Mouse (Mus musculus): Measurements from ENCODE around the gene Ylpm1. TPM values are rescaled to one million over a fixed set of nuclear protein-coding genes. Genes with fewer than 3 reads are reported as not detected.

Ylpm1 gene
- polyA plus RNA-seq, 1 experiment from 2014 or later: 9.2 TPM

DNA sequence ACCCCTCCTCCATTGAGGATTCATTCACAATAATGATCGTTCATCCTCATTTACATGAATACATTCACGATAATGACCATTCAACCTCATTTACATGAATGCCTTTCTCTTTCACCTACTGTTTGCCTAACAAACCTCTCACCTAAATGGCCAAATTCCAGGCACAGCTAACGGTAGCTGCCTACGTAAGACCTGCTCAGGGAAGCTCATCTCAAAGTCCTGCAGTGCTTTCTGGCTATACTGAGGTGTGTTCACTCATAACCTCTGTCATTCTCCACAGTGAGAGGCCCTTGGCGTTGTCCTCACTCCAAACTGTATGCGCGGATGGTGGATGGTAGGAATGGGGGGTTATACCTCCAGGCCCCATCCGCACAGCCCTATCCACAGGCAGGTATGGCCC lies 108.7 kb downstream of the Ylpm1 start:
- ATAC-seq (ENCODE audit: low FRiP score, low TSS enrichment) (no peak), DNase-seq (ENCODE audit: low spot score) (no peak)
- no peaks in the 10 kb centered on the region for H3K4me1 ChIP-seq (replicated peaks; ENCODE audit: control insufficient read depth, insufficient read depth)
- H3K27ac ChIP-seq (replicated peaks): no peak overlapping the region
- H3K4me3 ChIP-seq (ENCODE audit: low read depth, low read length): no peak overlapping the region
- H3K4me2 ChIP-seq (replicated peaks; ENCODE audit: low read depth): no peak overlapping the region
- TF ChIP-seq CTCF (IDR thresholded peaks at IDR 0.05; ENCODE audit: low read depth) (no peak), EP300 (optimal IDR thresholded peaks at IDR 0.05) (no peak)
- no peak overlapping the region for H3K9ac ChIP-seq (ENCODE audit: low read length)
- 88% methylated on average over 8 of the region's 8 CpGs for WGBS
- no peaks in the 10 kb centered on the region for H3K27me3 ChIP-seq (ENCODE audit: control insufficient read depth, insufficient read depth, low read length)
- no peaks in the 10 kb centered on the region for H3K36me3 ChIP-seq (ENCODE audit: control insufficient read depth, insufficient read depth, low read length)
- H3K9me3 ChIP-seq (ENCODE audit: control insufficient read depth, low read length): no peaks in the 10 kb centered on the region

DNA sequence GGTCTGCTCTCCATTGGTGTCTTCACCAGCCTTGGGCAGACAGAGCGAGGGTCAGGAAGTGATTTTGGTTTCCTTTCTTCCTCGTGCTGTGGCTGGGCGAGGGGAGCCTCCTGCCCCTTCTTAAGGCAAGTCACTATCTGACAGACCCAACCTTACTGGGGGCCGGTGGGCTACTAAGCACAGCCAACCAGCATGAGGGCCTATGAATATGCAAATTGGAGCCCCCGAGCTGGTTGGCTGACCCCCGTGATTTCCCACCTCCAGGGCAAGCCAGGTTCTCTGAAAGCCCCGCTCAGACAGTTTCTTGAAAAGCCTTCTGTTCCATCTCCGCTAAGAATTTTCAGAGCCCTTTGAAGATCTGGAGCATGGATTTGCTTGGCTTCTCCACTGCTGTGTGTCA lies 110.2 kb downstream of the Ylpm1 start:
- H3K4me2 ChIP-seq (replicated peaks; ENCODE audit: low read depth): no peak overlapping the region
- H3K9ac ChIP-seq (ENCODE audit: low read length): no peak overlapping the region
- no peaks in the 10 kb centered on the region for H3K4me1 ChIP-seq (replicated peaks; ENCODE audit: control insufficient read depth, insufficient read depth)
- H3K27me3 ChIP-seq (ENCODE audit: control insufficient read depth, insufficient read depth, low read length): no peaks in the 10 kb centered on the region
- H3K36me3 ChIP-seq (ENCODE audit: control insufficient read depth, insufficient read depth, low read length): no peaks in the 10 kb centered on the region
- DNase-seq (ENCODE audit: low spot score): no peak
- no peak for ATAC-seq (ENCODE audit: low FRiP score, low TSS enrichment)
- H3K4me3 ChIP-seq (ENCODE audit: low read depth, low read length): no peak overlapping the region
- TF ChIP-seq CTCF (IDR thresholded peaks at IDR 0.05; ENCODE audit: low read depth) (no peak), EP300 (optimal IDR thresholded peaks at IDR 0.05) (no peak)
- H3K9me3 ChIP-seq (ENCODE audit: control insufficient read depth, low read length): no peaks in the 10 kb centered on the region
- no peak overlapping the region for H3K27ac ChIP-seq (replicated peaks)
- 13% methylated on average over 8 of the region's 8 CpGs for WGBS

DNA sequence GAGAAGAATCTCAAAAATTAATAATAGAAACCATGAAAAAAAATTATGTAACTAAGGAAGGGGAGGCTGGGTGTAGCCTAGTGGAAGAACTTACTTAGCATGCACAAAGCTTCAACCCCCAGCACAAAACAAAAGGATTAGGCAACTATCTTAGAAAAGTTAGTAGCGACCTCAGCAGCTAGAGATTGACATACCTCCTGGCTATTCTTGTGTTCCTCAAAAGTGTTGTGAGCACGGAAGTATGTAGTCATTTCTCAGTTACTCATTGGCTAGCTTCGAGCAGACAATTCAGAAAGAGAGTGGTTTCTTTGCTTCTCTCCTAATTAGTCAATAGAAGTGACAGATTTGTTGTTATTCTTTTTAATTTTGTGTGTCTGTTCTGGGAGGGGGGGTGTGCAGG lies 112.5 kb downstream of the Ylpm1 start:
- DNase-seq (ENCODE audit: low spot score): no peak

DNA sequence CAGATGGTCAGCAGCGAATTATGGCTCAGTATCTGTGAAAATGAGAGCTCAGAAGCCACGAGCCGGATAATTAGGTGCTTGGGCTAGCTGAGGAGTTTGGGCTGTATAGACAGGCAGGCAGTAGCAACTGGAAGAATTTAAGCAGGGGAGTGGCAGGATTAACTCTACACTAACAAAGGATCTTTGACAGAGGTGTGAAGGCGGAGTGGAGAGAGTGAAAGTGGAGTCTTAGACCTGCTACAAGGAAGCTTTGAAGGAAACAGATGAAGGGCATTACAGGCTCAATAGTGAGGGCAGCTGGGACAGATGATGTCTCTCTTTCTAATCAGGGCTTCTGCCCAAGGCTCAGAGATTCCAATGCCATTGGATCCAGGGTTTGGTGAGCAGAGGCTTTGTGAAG lies 113.3 kb downstream of the Ylpm1 start:
- H3K9me3 ChIP-seq (ENCODE audit: control insufficient read depth, low read length): no peaks in the 10 kb centered on the region
- H3K36me3 ChIP-seq (ENCODE audit: control insufficient read depth, insufficient read depth, low read length): no peaks in the 10 kb centered on the region
- H3K4me2 ChIP-seq (replicated peaks; ENCODE audit: low read depth): no peak overlapping the region
- H3K27ac ChIP-seq (replicated peaks): no peak overlapping the region
- no peaks in the 10 kb centered on the region for H3K27me3 ChIP-seq (ENCODE audit: control insufficient read depth, insufficient read depth, low read length)
- DNase-seq (ENCODE audit: low spot score) (no peak), ATAC-seq (ENCODE audit: low FRiP score, low TSS enrichment) (no peak)
- WGBS: 43% methylated on average over 4 of the region's 4 CpGs
- no peak overlapping the region for H3K4me3 ChIP-seq (ENCODE audit: low read depth, low read length)
- no peak overlapping the region for H3K9ac ChIP-seq (ENCODE audit: low read length)
- H3K4me1 ChIP-seq (replicated peaks; ENCODE audit: control insufficient read depth, insufficient read depth): peaks cover 6% of the 10 kb centered on the region
- no peak for TF ChIP-seq EP300 (optimal IDR thresholded peaks at IDR 0.05)
- TF ChIP-seq CTCF (IDR thresholded peaks at IDR 0.05; ENCODE audit: low read depth): no peak

More for the DNA sequence above, 112.5 kb downstream of the Ylpm1 start:
- H3K36me3 ChIP-seq (ENCODE audit: control insufficient read depth, insufficient read depth, low read length): no peaks in the 10 kb centered on the region
- 74% methylated on average over 3 of the region's 3 CpGs for whole genome bisulfite sequencing
- peaks cover 6% of the 10 kb centered on the region for H3K4me1 ChIP-seq (replicated peaks; ENCODE audit: control insufficient read depth, insufficient read depth)
- no peak for TF ChIP-seq EP300 (optimal IDR thresholded peaks at IDR 0.05)
- ATAC-seq (ENCODE audit: low FRiP score, low TSS enrichment): no peak
- no peak overlapping the region for H3K27ac ChIP-seq (replicated peaks)
- no peak overlapping the region for H3K4me2 ChIP-seq (replicated peaks; ENCODE audit: low read depth)
- H3K27me3 ChIP-seq (ENCODE audit: control insufficient read depth, insufficient read depth, low read length): no peaks in the 10 kb centered on the region
- no peak overlapping the region for H3K9ac ChIP-seq (ENCODE audit: low read length)
- H3K9me3 ChIP-seq (ENCODE audit: control insufficient read depth, low read length): no peaks in the 10 kb centered on the region
- no peak overlapping the region for H3K4me3 ChIP-seq (ENCODE audit: low read depth, low read length)

DNA sequence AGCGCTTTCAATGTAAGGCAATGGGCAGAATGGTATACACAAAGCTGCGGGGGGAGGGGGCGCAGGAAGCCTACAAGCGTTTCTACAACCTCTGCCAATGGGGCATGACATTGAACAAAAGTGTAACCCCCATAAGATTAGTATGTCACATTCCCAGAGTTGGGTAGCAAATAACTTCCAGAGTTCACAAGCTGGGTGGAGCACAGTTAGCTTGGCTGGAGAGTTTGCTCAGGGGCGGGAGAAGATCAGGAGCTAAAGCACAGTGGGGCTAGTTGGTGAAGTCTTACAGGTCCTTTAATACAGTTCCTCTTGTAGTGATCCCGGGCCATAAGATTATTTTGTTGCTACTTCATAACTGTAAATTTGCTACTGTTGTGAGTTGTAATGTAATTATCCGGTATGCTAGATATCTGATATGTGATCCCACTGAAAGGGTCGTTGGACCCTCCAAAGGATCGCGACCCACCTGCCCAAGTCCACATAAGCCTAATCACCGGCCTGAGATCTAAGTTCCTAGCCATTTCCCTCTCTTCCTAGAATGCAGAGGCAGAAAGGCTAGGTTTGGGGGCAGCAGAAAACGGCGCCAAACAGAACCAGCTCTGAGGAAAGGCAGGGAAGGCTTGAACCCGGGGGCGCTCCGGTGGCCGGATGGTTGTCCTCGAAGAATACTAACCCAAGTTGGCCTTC lies 114.0 kb downstream of the Ylpm1 start:
- DNase-seq (ENCODE audit: low spot score): peak; percentile 27

More for the DNA sequence above, 114.0 kb downstream of the Ylpm1 start:
- peak overlapping the region; percentile 92 for H3K27ac ChIP-seq (replicated peaks)
- H3K27me3 ChIP-seq (ENCODE audit: control insufficient read depth, insufficient read depth, low read length): no peaks in the 10 kb centered on the region
- TF ChIP-seq EP300 (optimal IDR thresholded peaks at IDR 0.05): no peak
- TF ChIP-seq CTCF (IDR thresholded peaks at IDR 0.05; ENCODE audit: low read depth): no peak
- H3K4me2 ChIP-seq (replicated peaks; ENCODE audit: low read depth): peak overlapping the region; percentile 85
- 8% methylated on average over 18 of the region's 18 CpGs for WGBS
- H3K4me3 ChIP-seq (ENCODE audit: low read depth, low read length): peak overlapping the region; percentile 97
- H3K9ac ChIP-seq (ENCODE audit: low read length): peak overlapping the region; percentile 95
- H3K9me3 ChIP-seq (ENCODE audit: control insufficient read depth, low read length): no peaks in the 10 kb centered on the region
- peaks cover 3% of the 10 kb centered on the region; the same call in 1 of the 2 replicates for H3K36me3 ChIP-seq (ENCODE audit: control insufficient read depth, insufficient read depth, low read length)
- H3K4me1 ChIP-seq (replicated peaks; ENCODE audit: control insufficient read depth, insufficient read depth): peaks cover 6% of the 10 kb centered on the region
- ATAC-seq (ENCODE audit: low FRiP score, low TSS enrichment): peak; percentile 12; the same call in 1 of the 2 replicates

All from stomach, postnatal 0 days (tissue).